Mouse (Mus musculus): Measurements from ENCODE around the gene Gnai3. TPM values are rescaled to one million over a fixed set of nuclear protein-coding genes. Genes with fewer than 3 reads are reported as not detected.
A peak's percentile ranks its signal among the peaks of the same experiment; 100 is the strongest.

Gnai3 gene
- total RNA-seq, 2 experiments from 2014 or later: 143 to 167 TPM

DNA sequence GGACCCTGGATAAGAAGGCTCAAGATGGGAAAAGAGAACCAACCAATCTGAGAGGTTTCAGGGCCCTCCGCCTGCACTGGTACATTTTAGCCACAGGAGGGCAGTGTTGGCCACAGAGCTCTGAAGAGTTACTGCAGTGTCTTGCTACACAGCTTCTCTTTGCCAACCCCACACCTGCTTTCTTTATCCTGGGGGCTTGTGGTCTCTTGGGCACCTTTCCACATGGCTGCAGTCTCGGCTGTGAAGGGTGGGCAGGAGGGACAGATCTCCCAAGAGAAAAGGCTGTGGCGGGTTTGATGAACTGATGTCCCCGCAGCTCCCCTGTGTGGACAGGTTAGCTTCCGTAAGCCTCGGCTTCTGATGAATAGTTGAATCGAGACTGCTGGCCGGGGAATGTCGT lies 18.9 kb upstream of the Gnai3 start:
- ATAC-seq (replicated peaks; ENCODE audit: poor library complexity): peak; percentile 99

DNA sequence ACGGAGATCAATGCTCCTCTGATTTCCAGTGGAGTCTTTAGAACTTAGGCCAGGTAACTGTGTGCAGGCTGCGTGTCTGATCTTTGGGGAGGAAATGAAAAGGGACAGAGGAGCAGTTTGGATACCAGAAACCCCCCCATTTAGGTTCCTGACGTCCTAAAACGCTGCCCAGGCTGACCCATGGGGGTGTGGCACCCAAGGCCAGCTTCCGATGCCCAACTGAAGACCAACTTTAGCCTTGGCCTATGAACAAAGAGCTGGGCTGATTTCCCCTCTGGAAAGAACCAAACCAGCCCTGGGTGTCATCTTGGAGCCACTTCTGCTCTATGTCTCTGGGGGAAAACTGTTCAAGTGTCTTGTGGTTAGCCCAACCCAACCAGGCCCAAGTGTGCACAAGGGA lies 18.1 kb upstream of the Gnai3 start:
- ATAC-seq (replicated peaks; ENCODE audit: poor library complexity): no peak

DNA sequence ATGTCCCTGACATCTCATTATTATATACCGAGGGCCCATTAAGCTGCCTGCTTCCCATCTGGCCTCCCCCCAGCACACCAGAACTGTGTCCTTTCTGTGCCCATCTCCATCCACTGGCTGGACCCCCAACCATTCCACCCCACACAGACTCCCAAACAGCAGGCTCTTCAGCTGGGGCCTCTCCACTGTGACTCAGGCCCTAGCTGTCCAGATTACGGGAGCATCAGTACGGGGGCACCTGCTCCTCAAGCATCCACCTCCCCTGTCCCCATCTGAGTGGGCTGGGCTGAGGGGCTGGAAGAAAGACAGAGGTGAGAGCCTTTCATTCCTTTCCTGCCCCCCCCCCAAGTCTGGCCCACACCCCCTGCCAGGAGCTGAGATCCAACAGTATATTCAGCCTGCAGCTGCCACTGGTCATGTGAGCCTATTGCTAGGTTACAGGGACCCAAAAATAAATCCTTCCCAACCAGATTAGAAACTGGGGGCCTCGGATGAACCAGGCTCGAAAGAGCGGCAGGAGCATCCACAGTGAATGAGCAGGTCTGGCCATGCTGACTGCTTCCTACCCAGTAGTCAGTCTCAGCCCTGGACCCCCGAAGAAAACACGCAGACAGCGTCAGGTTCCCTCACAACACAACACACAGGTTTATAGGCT lies 12.6 kb upstream of the Gnai3 start:
- no peak for ATAC-seq (replicated peaks; ENCODE audit: poor library complexity)

DNA sequence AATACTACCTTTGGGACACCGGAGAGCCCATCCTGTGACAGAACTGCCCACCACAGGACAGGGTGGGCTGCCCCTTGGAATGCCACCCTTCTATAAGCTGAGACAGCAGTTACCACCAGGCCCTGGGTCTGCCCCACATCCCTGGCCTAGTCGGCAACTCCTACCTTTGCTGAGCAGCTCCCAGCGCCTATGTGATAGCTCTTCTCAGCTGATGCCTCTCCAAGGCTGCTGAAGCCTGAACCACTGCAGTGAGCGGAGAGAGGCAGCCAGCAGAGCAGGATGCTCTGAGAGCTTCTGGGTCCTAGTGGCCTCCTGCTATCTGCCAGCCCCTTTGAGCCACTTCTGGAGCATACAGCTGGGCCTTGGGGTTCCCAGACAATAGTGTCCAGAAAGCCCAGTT lies 8.7 kb upstream of the Gnai3 start, which contains the start of gene Gpr61:
Gpr61 (minus strand) TSS at position 227 of the 400 bp plus-strand sequence.
- no peak for ATAC-seq (replicated peaks; ENCODE audit: poor library complexity)

DNA sequence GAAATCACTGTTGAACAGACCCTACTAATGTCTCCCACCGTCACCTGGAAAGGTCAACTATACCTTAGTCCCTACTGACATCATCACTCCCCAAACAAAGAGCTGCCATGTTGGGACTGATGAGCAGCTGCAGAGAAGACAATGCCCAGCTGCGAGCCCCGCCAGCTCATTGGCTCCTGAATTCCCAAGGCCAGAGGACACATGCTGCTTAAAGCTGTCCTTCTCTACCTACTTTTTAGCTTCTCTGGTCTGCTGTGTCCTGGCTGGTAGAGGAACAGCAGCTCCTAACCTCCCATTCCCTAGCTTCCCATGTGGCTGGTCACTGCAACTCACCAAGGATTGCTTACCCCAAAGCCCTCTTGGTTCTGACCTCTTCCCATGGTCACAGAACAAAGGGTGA lies 6.3 kb upstream of the Gnai3 start:
- ATAC-seq (replicated peaks; ENCODE audit: poor library complexity): no peak

DNA sequence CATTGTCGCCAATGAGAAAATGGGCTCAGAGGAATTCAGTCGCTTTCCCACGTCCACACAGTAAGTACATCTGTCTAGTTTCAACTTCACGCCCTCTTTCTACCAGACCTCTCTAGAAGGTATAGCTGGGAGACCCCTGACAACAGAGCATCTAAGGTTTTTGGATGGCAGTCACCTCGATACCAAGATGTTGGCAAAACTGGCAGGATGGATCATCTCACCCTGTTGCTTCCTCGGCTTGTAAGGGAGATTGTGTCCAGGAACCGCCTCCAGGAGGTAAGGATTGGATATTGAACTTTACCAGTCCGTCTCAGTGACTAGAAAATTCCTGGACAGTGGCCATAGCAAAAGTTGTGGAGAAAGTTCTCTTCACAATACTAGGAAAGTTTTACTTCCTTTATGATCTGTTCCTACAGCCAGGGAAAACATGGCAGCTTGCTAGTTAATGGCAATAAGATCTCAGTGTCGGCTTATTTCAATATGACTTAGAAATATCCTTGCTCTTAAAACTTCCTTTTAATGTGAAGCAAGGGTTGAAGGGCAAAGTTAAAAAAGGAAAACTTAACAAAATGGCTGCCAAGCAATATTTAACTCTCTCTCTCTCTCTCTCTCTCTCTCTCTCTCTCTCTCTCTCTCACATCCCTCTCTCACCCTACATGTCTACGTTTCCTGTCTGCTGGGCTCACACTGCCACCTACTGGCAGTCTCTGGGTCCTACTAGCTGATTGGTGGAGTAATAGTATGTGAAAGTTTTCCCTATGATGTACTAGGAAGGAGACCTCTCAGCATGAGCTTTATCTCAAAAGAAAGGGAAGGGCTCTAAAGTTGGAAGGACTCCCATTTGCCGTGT lies 1.7 kb upstream of the Gnai3 start:
- peak; percentile 88 for ATAC-seq (replicated peaks; ENCODE audit: poor library complexity)

DNA sequence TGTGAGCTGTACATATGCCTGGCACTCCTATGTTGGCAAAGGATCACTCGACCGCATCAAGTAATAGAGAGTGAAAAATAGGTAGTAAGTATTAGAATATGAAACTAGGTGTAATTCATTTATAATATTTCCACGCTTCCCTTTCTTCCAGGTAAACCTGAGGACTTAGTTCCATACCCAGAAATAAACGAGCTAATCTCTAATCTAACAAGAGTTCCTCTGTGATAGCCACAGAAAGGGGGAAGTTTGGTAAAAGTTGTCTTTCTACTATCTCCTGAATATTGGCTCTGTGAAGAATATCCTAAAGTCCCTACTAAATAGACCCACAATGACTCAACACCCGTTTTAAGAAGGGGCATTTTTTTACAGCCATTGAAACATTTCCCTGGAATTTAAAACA lies 725 bp upstream of the Gnai3 start:
- ATAC-seq (replicated peaks; ENCODE audit: poor library complexity): no peak

DNA sequence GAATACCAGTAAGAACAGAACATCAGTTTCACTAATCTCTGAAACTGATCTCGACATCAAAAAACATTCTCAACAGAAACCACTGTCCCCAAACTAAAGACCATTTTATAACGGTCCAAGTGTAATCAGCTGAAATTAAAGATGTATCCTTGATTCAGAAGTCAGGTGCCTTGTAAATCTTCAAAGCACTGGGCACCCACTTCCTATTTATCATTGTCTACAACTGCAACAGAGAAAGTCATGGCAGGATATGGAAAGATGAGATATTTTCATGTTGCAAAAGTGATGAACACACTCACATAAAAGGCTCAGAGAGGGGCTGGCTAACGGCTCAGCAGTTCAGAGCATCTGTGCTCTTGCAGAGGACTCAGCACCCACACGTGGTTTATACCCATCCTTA lies 5.2 kb downstream of the Gnai3 start:
- ATAC-seq (replicated peaks; ENCODE audit: poor library complexity): no peak

DNA sequence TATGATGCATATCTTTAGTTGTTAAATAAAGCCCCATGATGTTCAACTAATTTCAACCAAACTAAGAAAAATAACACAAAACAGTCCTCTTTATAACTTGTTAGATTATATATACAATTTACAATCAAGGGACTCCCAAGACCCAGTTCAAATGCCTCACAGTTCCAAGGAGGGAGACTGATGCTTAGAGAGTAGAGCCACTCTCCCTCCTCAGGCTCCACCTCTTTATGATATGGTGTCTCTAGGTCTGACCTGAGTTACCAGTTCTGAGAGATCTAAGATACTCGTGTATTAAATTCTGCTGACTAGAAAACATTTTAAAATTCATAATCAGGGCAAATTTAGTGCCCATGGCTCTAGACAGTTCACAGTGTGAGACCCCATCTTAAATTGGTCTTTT lies 6.8 kb downstream of the Gnai3 start:
- ATAC-seq (replicated peaks; ENCODE audit: poor library complexity): no peak

DNA sequence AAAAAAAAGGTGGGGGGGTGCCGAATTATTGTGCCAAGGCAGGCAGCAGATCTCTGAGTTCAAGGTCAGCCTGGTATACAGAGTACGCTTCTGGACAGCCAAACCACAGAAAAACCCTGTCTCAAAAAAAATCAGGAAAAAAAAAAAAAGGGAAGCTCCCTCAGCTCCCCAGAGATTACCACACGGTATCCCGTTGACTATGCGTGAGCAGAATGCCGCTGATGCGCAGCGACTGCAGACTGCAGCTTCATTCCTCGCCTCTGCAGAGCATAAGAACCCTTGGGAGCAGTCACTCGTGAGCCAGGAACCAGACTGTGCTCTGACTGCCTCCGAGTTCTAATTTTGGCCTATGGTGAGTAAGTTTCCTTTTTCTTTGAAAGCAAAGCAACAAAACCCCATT lies 11.2 kb downstream of the Gnai3 start:
- peak; percentile 55 for ATAC-seq (replicated peaks; ENCODE audit: poor library complexity)

DNA sequence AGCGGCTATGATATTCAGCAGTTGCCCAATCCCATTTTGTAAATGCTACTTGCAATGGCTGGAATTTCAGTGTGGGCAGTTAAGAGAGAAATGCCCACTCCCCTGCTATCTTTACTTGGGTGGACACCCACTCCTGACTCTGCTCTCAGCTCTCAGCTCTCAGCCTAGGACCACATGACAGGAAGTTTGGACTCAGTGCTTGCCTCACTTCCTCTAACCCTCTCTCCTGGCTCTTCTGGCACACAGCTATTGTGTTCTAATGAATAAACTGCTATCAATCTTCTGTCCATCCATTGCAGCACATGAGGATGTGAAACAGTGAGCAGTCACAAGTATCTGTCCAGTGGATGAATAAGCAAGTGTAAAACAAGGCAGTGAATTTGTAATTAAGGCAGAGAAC lies 13.5 kb downstream of the Gnai3 start:
- peak; percentile 76 for ATAC-seq (replicated peaks; ENCODE audit: poor library complexity)

DNA sequence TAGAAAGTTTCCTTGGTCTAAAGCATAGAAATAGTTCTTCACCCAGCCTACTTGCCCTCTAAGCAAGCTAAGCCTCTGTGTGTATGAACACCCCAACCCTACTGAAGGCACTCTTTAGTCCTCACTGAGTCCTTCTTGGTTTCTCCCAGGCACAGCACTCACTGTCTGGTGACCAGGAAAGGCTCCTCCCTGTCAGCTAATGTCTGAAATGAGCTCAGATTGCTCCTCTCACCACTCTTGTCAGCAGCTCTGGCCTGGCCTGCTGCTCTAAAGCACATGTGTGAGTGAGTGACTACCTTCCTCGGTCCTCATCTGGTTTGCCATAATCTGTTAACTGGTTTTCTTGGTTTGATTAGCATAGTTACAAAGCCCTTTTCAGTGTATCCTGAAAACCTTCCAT lies 14.1 kb downstream of the Gnai3 start:
- ATAC-seq (replicated peaks; ENCODE audit: poor library complexity): no peak

DNA sequence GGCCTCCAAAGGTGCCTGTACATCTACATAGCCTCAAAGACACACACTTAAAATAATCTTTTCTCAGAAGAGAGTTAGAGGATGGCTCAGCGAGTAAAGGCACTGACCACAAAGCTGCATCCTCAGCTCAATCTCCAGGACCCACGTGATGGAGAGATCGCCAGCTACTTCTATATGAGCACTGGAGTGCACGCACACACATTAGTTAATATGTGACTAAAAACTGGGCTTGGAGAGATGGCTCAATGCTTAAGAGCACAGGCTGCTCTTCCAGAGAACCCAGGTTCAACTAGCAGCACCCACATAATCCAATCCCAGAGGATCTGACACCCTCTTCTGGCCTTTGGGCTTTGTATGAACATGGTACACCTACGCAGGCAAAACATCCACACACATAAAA lies 14.7 kb downstream of the Gnai3 start:
- no peak for ATAC-seq (replicated peaks; ENCODE audit: poor library complexity)

DNA sequence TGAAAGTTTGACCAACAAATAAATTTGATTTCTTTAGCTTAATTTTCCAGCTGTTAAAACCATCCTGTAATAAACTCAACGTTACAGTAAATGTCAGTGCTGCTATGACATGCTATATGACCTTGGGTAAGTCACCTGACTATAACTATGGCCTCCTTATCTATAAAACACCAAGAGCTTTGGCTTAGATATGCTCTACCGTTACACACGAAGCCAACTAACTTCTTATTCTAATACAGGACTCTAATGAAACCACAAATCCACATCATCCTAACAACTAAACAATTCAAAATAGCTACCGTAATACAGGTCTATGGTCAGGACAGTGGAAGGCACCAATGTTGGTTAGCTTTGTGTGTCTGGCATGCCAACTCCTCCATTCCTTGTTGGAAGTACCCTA lies 16.1 kb downstream of the Gnai3 start:
- peak; percentile 66 for ATAC-seq (replicated peaks; ENCODE audit: poor library complexity)

DNA sequence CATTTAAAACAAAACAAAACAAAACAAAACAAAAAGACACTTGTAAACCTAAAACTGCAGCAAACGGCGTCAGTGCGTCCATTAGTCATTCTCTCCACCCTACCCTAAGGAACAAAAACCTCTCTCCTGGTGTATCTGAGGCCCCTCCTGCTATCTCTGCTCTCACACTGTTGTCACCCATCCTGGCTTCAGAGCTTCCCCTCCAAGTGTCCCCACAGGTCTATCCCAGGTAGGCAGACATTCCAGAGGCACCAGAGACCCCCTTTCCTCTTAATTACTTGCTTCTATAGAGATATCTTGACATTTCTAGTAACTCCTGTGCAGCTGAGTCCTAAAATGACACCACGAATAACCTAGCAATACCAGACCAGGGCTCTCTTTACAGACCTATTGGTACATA lies 16.6 kb downstream of the Gnai3 start:
- no peak for ATAC-seq (replicated peaks; ENCODE audit: poor library complexity)

DNA sequence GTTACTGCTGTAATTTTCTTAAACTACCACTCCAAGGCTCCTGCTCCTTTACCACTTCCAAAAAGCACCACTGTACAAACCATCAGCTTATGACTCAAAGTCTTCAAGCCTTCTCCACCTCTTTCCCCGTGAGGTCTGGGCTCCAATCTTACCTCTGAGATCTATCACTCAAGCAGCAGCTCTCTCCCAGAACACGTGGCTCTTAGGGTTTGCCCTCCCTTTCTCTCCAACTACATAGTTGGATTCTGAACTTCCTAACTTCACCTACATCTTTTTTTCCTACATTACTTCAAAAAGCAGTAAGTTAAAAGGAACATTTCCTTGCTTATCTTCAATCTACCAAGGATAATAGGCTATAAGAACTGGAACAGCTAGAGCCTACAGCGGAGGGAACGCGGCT lies 17.4 kb downstream of the Gnai3 start:
- no peak for ATAC-seq (replicated peaks; ENCODE audit: poor library complexity)

DNA sequence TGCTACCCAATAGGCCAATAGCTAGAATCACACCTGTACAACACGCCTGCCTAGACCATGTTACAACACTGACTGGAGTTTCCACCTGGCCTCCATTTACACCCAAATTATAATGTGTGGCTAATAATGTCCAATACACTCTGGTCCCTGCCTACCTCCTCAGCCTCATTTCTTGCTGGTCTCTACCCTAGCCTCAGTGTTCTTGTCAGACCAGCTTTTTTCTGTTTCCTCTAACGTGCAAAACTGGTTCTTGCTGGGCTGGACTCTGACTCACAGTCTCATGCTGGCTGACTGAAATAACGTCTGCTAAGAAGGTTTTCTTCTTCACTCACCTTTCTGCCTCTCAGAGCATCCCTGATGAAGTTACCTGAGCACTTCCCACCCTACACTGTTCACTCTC lies 19.6 kb downstream of the Gnai3 start:
- ATAC-seq (replicated peaks; ENCODE audit: poor library complexity): no peak

DNA sequence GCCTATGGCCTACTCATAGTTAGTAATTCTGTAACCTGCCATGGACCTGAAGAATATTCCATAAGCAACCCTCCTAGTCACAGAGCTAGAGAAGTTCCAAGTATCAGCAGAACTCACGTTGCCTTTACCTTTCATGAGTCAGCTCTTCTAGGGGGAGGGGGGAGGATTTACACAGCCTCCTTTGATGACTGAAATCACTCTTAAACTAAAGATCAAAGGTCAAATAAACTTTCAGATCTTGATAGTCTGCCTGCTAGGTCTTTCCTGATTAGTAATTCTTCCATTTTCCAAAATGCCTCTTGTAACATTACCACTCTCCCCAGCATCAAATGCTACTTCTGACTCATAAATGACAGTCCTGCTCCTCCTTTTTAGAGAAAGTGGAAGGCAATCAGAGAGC lies 21.8 kb downstream of the Gnai3 start:
- no peak for ATAC-seq (replicated peaks; ENCODE audit: poor library complexity)

DNA sequence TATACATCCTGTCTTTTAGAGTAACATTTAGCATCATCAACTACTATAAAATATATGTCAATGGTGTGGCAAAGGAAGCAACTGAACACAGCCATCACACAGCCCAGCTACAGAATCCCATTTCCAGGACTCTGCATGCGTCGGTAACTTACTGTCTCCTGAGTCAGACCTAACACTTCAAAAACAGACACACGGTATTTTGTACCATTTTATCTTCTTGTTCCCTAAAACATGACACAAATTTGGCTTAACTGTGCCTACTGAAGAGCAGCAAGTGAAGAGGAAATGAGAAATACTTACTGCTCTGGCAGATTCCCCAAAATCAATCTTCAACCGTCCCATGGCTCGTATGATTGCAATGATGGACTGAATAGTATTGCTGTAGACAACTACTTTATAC lies 22.7 kb downstream of the Gnai3 start:
- ATAC-seq (replicated peaks; ENCODE audit: poor library complexity): no peak

DNA sequence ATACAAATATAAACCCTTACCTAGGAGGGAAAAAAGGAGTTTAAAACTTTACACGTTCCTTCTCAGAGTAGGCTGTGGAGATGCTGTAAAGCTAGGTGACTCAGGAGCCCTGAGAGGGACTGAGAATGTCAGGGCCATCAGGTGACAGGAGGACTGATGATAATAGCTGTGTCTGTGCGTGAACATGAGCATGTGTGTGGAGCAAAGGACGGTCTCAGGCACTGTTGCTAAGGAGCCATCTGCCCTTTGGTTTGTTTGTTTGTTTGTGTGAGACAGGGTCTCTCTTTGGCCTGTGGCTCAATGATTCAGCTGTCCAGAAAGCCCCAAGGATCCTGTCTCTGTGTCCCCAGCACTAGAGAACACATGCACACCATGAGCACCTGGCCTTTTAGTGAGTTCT lies 24.8 kb downstream of the Gnai3 start:
- ATAC-seq (replicated peaks; ENCODE audit: poor library complexity): no peak

DNA sequence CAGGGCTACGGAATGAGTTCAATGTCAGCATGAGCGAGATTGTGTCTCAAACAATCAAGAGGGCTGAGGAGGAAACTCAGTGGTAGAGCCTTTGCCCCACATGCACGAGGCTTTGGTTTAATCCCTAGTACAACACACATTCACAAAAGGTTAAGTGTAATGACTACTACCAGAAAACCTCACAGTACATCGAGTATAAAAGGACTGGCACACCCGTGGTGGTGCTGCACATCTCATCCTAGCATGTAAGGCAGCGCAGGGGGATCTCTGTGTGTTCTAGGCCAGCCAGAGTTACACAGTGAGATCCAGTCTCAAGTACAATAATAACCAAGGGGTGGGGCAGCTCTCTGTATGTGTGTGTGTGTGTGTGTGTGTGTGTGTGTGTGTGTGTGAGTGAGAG lies 28.5 kb downstream of the Gnai3 start:
- ATAC-seq (replicated peaks; ENCODE audit: poor library complexity): no peak

DNA sequence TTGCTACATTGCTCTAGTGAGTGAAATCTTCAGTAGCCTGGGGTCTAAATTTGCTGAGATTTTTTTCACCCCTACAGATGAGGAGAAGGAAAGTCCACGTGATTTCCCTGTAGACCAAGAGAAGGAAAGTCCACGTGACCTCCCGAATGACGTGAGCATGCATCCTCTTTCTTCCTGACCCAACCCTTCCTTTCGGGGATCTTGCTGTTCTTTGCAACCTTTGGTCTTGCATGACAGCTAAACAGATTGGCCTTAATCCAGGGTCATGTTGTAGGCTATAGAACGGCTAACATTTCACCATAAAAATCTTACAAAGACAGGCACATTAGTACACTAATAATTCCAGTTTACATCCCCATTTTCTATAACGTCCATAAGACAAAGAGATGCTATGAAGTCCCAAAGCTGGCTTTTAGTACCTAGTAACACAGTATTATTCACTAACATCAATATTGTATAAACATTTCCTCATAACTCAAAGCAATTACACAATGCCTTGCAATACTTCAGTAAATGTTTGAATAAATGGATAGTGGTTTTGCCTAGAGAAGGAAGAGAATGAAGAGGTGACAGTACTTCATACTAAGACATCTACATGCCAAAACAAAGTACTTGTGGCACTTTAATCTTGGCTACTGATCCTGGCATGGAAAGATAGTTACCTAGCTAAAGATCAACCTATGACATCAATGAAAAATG lies 32.2 kb downstream of the Gnai3 start:
- 0 out of 2 replicates have a peak, but pooled peaks have one; percentile 20 for ATAC-seq (replicated peaks; ENCODE audit: poor library complexity)
